Mouse (Mus musculus): ENCODE data around the gene Klhl3.

The Klhl3 gene

GRCm38 (mm10) chr13:58124989-58125388 lies 11.6 kb upstream of the Klhl3 start:
- DNase-seq (ENCODE audit: low spot score) = no peak

GRCm38 (mm10) chr13:58124278-58124677 lies 10.9 kb upstream of the Klhl3 start:
- DNase-seq (ENCODE audit: low spot score) = no peak

GRCm38 (mm10) chr13:58123381-58123780 lies 10.0 kb upstream of the Klhl3 start:
- no peak for DNase-seq (ENCODE audit: low spot score)

GRCm38 (mm10) chr13:58122786-58123297 lies 9.4 kb upstream of the Klhl3 start:
- DNase-seq (ENCODE audit: low spot score) = peak; percentile 67

- DNase-seq (ENCODE audit: low spot score) = no peak
Measured at GRCm38 (mm10) chr13:58117318-58118017, 4.1 kb upstream of the Klhl3 start.

- DNase-seq (ENCODE audit: low spot score) = no peak
Measured at GRCm38 (mm10) chr13:58116801-58117200, 3.4 kb upstream of the Klhl3 start.

- no peak for DNase-seq (ENCODE audit: low spot score)
Measured at GRCm38 (mm10) chr13:58115227-58115626, 1.8 kb upstream of the Klhl3 start.

GRCm38 (mm10) chr13:58112601-58113041 lies 771 bp downstream of the Klhl3 start:
- no peak for DNase-seq (ENCODE audit: low spot score)

- no peak for DNase-seq (ENCODE audit: low spot score)
Measured at GRCm38 (mm10) chr13:58112191-58112590, 1.2 kb downstream of the Klhl3 start.

- no peak for DNase-seq (ENCODE audit: low spot score)
Measured at GRCm38 (mm10) chr13:58111306-58111705, 2.1 kb downstream of the Klhl3 start.

GRCm38 (mm10) chr13:58090643-58091042 lies 22.7 kb downstream of the Klhl3 start:
- DNase-seq (ENCODE audit: low spot score) = no peak

GRCm38 (mm10) chr13:58084396-58084795 lies 29.0 kb downstream of the Klhl3 start:
- no peak for DNase-seq (ENCODE audit: low spot score)

GRCm38 (mm10) chr13:58083521-58083920 lies 29.9 kb downstream of the Klhl3 start:
- no peak for DNase-seq (ENCODE audit: low spot score)

- no peak for DNase-seq (ENCODE audit: low spot score)
Measured at GRCm38 (mm10) chr13:58083048-58083447, 30.3 kb downstream of the Klhl3 start.

- no peak for DNase-seq (ENCODE audit: low spot score)
Measured at GRCm38 (mm10) chr13:58078361-58078760, 35.0 kb downstream of the Klhl3 start.

- DNase-seq (ENCODE audit: low spot score) = no peak
Measured at GRCm38 (mm10) chr13:58074881-58075280, 38.5 kb downstream of the Klhl3 start.

GRCm38 (mm10) chr13:58074466-58074865 lies 38.9 kb downstream of the Klhl3 start:
- DNase-seq (ENCODE audit: low spot score) = no peak

- no peak for DNase-seq (ENCODE audit: low spot score)
Measured at GRCm38 (mm10) chr13:58073254-58073882, 40.0 kb downstream of the Klhl3 start.

- DNase-seq (ENCODE audit: low spot score) = no peak
Measured at GRCm38 (mm10) chr13:58071209-58071608, 42.2 kb downstream of the Klhl3 start.

- DNase-seq (ENCODE audit: low spot score) = no peak
Measured at GRCm38 (mm10) chr13:58070504-58070903, 42.9 kb downstream of the Klhl3 start.

- no peak for DNase-seq (ENCODE audit: low spot score)
Measured at GRCm38 (mm10) chr13:58068421-58069209, 44.8 kb downstream of the Klhl3 start.

GRCm38 (mm10) chr13:58067540-58068103 lies 45.8 kb downstream of the Klhl3 start:
- peak; percentile 90 for DNase-seq (ENCODE audit: low spot score)
